Mouse (Mus musculus) ES-Bruce4 (cell line): ENCODE measurements at regions not wholly inside any gene's neighbourhood (a gene's known extent, or its start where the extent isn't known, plus 50 kb on each side); places are given as distances from the start of the nearest gene placed in this dataset.

ENCODE experiments used
- CTCF ChIP-seq: IDR thresholded peaks from one replicate; pipeline ENCODE4 v1.8.1; 2011; ENCODE audit warnings: low read depth, low read length
- EP300 ChIP-seq: IDR thresholded peaks from 2 replicates; pipeline ENCODE4 v1.6.1; 2011; ENCODE audit warnings: low read depth, low read length; ENCODE audit not compliant: insufficient read depth
- POLR2A ChIP-seq: IDR thresholded peaks from one replicate; pipeline ENCODE4 v1.8.1; 2011; ENCODE audit warnings: low read length; ENCODE audit not compliant: insufficient read depth

- TF ChIP-seq CTCF (no peak), POLR2A (no peak), EP300 (no peak)
Measured at GRCm38 (mm10) chr5:111580870-111581771, 152.6 kb upstream of the Gm26897 start.
